Mouse (Mus musculus) stomach, embryonic 16.5 days (tissue): ENCODE measurements around the gene Ccdc125. TPM values are rescaled to one million over a fixed set of nuclear protein-coding genes. Genes with fewer than 3 reads are reported as not detected.
A peak's percentile ranks its signal among the peaks of the same experiment; 100 is the strongest.

Experiments used
- ATAC-seq: fragments of 200-750 bp; cut with Nextera tagmentation; 2 replicates; pipeline ENCODE4 v1.8.0; 2017; ENCODE audit warnings: moderate number of reproducible peaks, moderate TSS enrichment; ENCODE audit not compliant: insufficient read depth, low FRiP score
- H3K27ac ChIP-seq: fragments of 300-500 bp; sonication (generic); 2 replicates; pipeline ENCODE4 v1.5.1; 2014; ENCODE audit warnings: low read length
- H3K27me3 ChIP-seq: fragments of 300-500 bp; sonication (generic); 2 replicates; pipeline ENCODE4 v1.6.1; 2014; ENCODE audit warnings: low read length, control low read depth, mixed read lengths; ENCODE audit not compliant: control insufficient read depth, insufficient read depth
- H3K36me3 ChIP-seq: fragments of 300-500 bp; sonication (generic); 2 replicates; pipeline ENCODE4 v1.6.1; 2014; ENCODE audit warnings: low read length; ENCODE audit not compliant: control insufficient read depth, insufficient read depth
- H3K4me1 ChIP-seq: fragments of 300-500 bp; sonication (generic); 2 replicates; pipeline ENCODE4 v1.6.1; 2014; ENCODE audit warnings: low read length, control low read depth, mixed read lengths; ENCODE audit not compliant: control insufficient read depth, insufficient read depth
- H3K4me2 ChIP-seq: fragments of 300-500 bp; sonication (generic); 2 replicates; pipeline ENCODE4 v1.6.1; 2014; ENCODE audit warnings: low read depth, low read length, mixed read lengths
- H3K4me3 ChIP-seq: fragments of 300-500 bp; sonication (generic); replicated peaks from 2 replicates; pipeline ENCODE4 v1.5.1; 2014; ENCODE audit warnings: mild to moderate bottlenecking, low read length
- H3K9ac ChIP-seq: fragments of 300-500 bp; sonication (generic); 2 replicates; pipeline ENCODE4 v1.6.1; 2014; ENCODE audit warnings: low read length
- H3K9me3 ChIP-seq: fragments of 300-500 bp; sonication (generic); replicated peaks from 2 replicates; pipeline ENCODE4 v1.6.1; 2016; ENCODE audit warnings: low read length, control low read depth; ENCODE audit not compliant: control insufficient read depth
- WGBS: fragments of 180-500 bp; shearing (Covaris S2); extraction: QIAGEN DNeasy Blood & Tissue Kit; methylation state at CpG from one replicate; pipeline ENCODE4 v1.1.7; 2014; 5-methylcytosine and 5-hydroxymethylcytosine counted together
- polyA plus RNA-seq: library from polyadenylated mRNA; unstranded; fragments of >200 nt; fragmentation: Nextera tagmentation; extraction: Ambion mirVana; gene quantifications from 2 replicates; pipeline ENCODE4 v1.2.1, GENCODE M21; 2015

The Ccdc125 gene
- polyA plus RNA-seq = 8.1 and 8.4 TPM in 2 replicates

- Histone ChIP-seq H3K4me3 (peak within 1 kb of the TSS; percentile 61), H3K9me3 (no peaks in the 10 kb centered on the region), H3K27me3 (no peaks in the 10 kb centered on the region), H3K27ac (peak within 1 kb of the TSS; percentile 80), H3K36me3 (peaks cover 5% of the 10 kb centered on the region; the same call in 1 of the 2 replicates), H3K4me2 (peak within 1 kb of the TSS; percentile 77), H3K4me1 (no peaks in the 10 kb centered on the region), H3K9ac (peak within 1 kb of the TSS; percentile 86)
- under 1% methylated on average over 44 of the region's 44 CpGs for WGBS
- ATAC-seq = peak; percentile 77; the same call in 1 of the 2 replicates
Measured at GRCm38 (mm10) chr13:100669291-100670022, at the start of gene Ccdc125. TSS of gene Ccdc125 (plus strand) at chr13:100669717.

- 0 out of 2 replicates have a peak, but pooled peaks cover 8% of the 10 kb centered on the region for H3K36me3 ChIP-seq
- H3K27me3 ChIP-seq = no peaks in the 10 kb centered on the region
- no peaks in the 10 kb centered on the region for H3K4me1 ChIP-seq
- H3K4me3 ChIP-seq = no peak overlapping the region
- H3K9me3 ChIP-seq = no peaks in the 10 kb centered on the region
- H3K9ac ChIP-seq = no peak overlapping the region
- 66% methylated on average over 4 of the region's 4 CpGs for WGBS
- H3K27ac ChIP-seq = no peak overlapping the region
- H3K4me2 ChIP-seq = no peak overlapping the region
- no peak for ATAC-seq
Measured at GRCm38 (mm10) chr13:100622241-100622640, 47.3 kb upstream of the Ccdc125 start.

DNA sequence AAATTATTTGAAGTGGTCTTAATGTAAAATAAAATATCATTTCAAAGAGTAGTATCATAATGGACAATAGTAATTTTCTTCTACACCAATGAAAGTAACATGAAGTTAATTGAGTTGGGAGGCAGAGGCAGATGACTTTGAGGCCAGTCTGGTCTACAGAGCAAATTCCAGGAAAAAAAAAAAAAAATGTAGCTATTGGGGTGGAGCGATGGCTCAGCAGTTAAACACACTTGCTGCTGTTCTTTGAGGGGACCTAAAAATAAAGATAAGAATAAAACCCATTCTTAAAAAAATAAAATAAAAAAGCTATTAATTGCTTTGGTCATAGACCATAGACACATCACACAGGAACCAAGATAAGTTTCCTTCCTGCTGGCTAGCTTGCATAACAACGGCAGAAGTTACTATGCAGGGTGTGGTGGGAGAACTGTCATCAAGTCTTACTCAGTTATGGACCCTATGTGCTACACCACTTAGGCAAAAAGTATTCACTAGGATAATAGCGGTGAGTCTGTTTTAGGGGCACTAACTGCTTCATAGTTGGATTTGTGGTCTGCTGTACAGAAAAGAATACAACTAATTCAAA is 35.3 kb upstream of the Ccdc125 start:
- WGBS = 92% methylated on average over 3 of the region's 3 CpGs
- Histone ChIP-seq H3K4me1 (no peaks in the 10 kb centered on the region), H3K27ac (no peak overlapping the region), H3K9me3 (no peaks in the 10 kb centered on the region), H3K36me3 (peaks cover 10% of the 10 kb centered on the region; the same call in 1 of the 2 replicates), H3K4me2 (no peak overlapping the region), H3K4me3 (no peak overlapping the region), H3K9ac (no peak overlapping the region), H3K27me3 (no peaks in the 10 kb centered on the region)
- no peak for ATAC-seq

GRCm38 (mm10) chr13:100642471-100643209 is 26.9 kb upstream of the Ccdc125 start:
- no peak for ATAC-seq
- Histone ChIP-seq H3K4me3 (no peak overlapping the region), H3K4me1 (no peaks in the 10 kb centered on the region), H3K9me3 (no peaks in the 10 kb centered on the region), H3K27me3 (no peaks in the 10 kb centered on the region), H3K36me3 (peaks cover 6% of the 10 kb centered on the region), H3K4me2 (no peak overlapping the region), H3K9ac (no peak overlapping the region), H3K27ac (no peak overlapping the region)
- 92% methylated on average over 4 of the region's 4 CpGs for WGBS

- no peak for ATAC-seq
- H3K4me2 ChIP-seq = no peak overlapping the region
- H3K4me1 ChIP-seq = peaks cover 7% of the 10 kb centered on the region
- peaks cover 4% of the 10 kb centered on the region for H3K36me3 ChIP-seq
- 93% methylated on average over 8 of the region's 8 CpGs for WGBS
- H3K27ac ChIP-seq = no peak overlapping the region
- no peak overlapping the region for H3K9ac ChIP-seq
- no peak overlapping the region for H3K4me3 ChIP-seq
- no peaks in the 10 kb centered on the region for H3K9me3 ChIP-seq
- H3K27me3 ChIP-seq = no peaks in the 10 kb centered on the region
Measured at GRCm38 (mm10) chr13:100648223-100648622, 21.3 kb upstream of the Ccdc125 start.

DNA sequence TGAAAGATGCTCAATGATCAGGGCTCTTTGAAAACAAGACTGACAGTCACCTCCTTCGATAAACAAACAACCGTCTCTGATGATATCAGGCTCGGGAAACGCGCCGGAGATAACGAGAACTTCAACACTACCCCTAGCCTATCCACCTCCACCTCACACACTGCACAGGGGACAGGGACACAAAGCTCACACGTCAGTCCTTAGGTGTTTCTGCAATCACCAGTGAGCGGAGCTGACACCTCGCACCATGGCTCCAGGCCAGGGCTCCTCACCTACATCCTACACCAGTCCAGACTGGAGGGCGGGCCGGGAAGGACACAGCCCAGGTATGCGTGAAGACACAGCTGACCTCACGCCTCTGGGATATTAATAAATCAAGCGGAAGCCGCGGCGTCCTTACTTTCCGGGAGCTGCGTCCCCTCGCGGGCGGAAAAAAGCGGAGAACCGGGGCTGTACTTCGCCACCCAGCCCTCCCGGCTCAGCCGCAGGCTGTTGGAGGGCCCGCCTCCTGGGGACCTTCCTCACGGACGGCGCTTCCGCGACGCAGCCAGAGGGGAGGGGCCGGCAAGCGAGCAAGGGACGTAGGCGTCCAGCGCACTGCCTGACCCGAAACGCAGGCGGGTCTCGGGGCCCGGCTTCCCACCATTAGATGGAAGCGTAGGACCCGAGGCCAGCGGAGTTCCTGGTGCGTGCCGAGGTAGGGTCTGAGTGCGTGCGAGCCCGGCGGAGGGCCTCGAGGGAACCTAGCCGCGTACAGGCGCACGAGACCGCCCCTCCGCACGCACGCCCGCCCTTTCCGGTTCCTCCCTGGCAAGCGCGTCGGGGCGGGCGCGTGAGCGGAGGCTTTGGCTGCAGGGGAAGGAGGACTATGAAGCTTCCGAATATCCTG is 18.7 kb upstream of the Ccdc125 start, which contains the start of the genes Ak6 and Rad17:
Gene Ak6, plus strand, starts transcription at position 430 of the 889 bp plus-strand sequence.
Gene Rad17, minus strand, starts transcription at position 502 of the 889 bp plus-strand sequence.
- peak within 1 kb of the TSS; percentile 92 for H3K9ac ChIP-seq
- no peaks in the 10 kb centered on the region for H3K27me3 ChIP-seq
- no peaks in the 10 kb centered on the region for H3K36me3 ChIP-seq
- H3K4me2 ChIP-seq = peak within 1 kb of the TSS; percentile 81
- peaks cover 7% of the 10 kb centered on the region for H3K4me1 ChIP-seq
- WGBS = under 1% methylated on average over 73 of the region's 73 CpGs
- ATAC-seq = peak; percentile 98
- peak within 1 kb of the TSS; percentile 95 for H3K27ac ChIP-seq
- H3K4me3 ChIP-seq = peak within 1 kb of the TSS; percentile 87
- H3K9me3 ChIP-seq = no peaks in the 10 kb centered on the region

DNA sequence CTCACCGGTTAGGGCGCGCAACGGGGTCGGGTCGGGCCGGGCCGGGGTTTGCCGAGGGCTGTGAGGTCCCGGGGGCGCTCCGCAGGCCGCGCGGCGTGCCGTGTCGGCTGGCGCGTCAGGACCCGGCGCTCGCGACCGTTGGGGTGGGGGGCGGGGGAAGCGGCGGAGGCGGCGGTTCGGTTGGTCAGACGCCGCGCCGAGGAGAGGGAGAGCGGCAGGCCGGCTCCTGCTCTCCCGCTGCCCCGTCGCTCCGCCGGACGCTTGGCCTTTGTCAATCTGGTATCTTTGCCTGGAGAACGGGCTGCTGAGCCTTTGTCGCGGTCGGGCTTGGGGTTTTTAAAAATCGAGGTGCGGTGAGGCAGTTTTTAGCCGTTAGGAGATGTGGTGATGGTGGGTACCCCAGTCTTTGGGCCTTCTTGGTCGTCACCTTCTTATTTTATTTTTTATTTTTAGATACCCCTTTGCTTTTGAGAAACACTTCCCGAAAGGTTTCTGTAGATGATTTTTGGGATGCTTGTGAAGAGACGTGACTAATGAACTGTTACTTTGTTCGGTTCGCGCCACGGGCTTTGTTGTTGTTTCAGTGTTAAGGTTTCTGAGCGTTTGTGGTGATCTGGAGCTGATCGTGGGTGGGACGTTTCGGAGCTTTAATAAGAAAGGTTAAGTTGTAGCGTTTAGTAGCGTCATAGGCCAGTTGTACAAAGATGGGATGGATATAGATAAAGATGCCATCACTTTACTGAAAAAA is 17.9 kb upstream of the Ccdc125 start, which contains the start of gene Taf9:
Gene Taf9, plus strand, starts transcription at position 141 of the 748 bp plus-strand sequence.
- no peaks in the 10 kb centered on the region for H3K9me3 ChIP-seq
- ATAC-seq = peak; percentile 54

DNA sequence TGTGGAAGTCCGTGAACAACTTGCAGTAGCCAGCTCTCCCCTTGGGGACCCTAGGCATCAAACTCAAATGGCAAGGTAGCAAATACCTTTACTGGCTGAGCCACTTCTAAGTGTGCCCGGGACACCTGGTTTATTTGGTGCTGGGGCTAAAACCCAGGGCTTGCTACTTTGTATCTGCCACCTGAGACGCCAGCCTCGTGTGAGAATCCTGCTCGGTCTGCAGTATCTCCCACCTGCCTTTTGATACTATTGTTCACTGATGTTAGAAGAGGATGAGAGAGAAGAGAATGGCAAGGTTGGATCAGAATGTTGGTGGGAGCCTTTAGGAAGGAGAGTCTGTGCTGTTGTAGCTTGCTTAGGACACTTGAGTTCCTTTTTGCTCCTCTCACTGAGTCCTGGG is 11.4 kb upstream of the Ccdc125 start:
- H3K36me3 ChIP-seq = no peaks in the 10 kb centered on the region
- 93% methylated on average over 5 of the region's 5 CpGs for WGBS
- H3K4me1 ChIP-seq = no peaks in the 10 kb centered on the region
- no peaks in the 10 kb centered on the region for H3K9me3 ChIP-seq
- no peak overlapping the region for H3K4me3 ChIP-seq
- H3K27ac ChIP-seq = no peak overlapping the region
- H3K27me3 ChIP-seq = no peaks in the 10 kb centered on the region
- ATAC-seq = no peak
- H3K4me2 ChIP-seq = no peak overlapping the region
- H3K9ac ChIP-seq = no peak overlapping the region

More for the DNA sequence above, 17.9 kb upstream of the Ccdc125 start, which contains the start of gene Taf9:
- Histone ChIP-seq H3K4me3 (peak within 1 kb of the TSS; percentile 87), H3K9ac (peak within 1 kb of the TSS; percentile 92), H3K36me3 (no peaks in the 10 kb centered on the region), H3K27me3 (no peaks in the 10 kb centered on the region), H3K4me2 (peak within 1 kb of the TSS; percentile 81), H3K4me1 (peaks cover 7% of the 10 kb centered on the region), H3K27ac (peak within 1 kb of the TSS; percentile 95)
- under 1% methylated on average over 53 of the region's 63 CpGs for WGBS
